ENCODE assay signal across 8 mouse cellular contexts in the genomic region with DNA sequence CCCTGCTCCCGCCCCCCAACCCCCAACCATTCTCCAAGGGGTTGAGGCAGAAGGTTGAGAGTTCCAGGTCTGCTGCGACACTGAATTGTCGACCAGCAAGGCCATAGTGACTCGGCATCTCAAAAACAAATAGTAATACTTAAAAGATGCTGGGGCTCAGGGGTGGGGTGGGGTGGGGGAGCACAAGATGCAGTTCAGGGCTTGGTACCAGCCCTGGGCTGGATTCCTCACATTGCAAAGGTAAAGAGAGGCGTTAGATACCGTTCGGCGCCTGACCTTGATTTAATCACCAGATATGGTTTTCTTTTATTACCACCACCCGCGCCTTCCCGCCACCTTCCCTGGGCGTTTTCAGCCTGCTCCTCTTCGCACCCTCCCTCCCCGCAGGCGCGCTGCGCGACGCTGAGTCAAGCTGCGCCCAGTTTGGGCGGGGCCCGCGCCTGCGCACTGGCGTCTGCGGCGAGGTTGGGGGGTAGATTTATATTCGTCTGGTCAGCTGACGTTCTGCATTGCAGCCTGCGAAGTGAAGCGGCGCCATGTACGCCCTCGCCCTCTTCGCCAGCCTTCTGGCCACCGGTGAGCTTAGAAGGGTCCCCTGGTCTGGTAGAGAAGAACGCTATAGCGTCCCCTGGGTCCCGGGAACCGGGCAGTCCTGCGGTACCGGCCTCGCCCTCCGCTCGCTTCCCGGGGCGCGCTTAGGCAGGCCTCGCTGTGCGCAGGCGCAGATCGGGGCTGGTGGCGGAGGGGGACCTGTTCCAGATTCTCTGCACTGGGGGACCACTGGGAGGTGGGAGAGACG. TPM values are rescaled to one million over a fixed set of nuclear protein-coding genes. Genes with fewer than 3 reads are reported as not detected.
DNase-seq lines count a peak whose midpoint lies in the region; ATAC-seq lines count a peak whose summit lies in the region.

A gene (plus strand): TSS at position 421 of the 799 bp plus-strand sequence.

- DNase-seq in adipocyte (ENCODE audit: low spot score): peak; percentile 91
- peak; percentile 92 for DNase-seq in embryo, embryonic 10 days (ENCODE audit: low spot score)
- peak; percentile 94 for DNase-seq in gastrocnemius, postnatal 14 days
- DNase-seq in left cerebral cortex, postnatal 10 days (ENCODE audit: extremely low spot score in 1 of 2, low spot score in 2 of 2): peak; percentile 89 to 96
- peak; percentile 97 for DNase-seq in right cerebral cortex, postnatal 25 days
- DNase-seq in urinary bladder, postnatal 4 days (ENCODE audit: low spot score in 2 of 2): peak; percentile 93 to 94

- intact Hi-C loops in gastrocnemius, postnatal 14 days (cut with DNase I; ENCODE audit: low total_unique reads): no loop called here
- intact Hi-C loops in left cerebral cortex, postnatal 10 days (cut with DNase I): no loop called here

- ATAC-seq in inflammation-experienced regulatory T-cells, adult 6 months: peak; percentile 94
- ATAC-seq in megakaryocyte-erythroid progenitor cell, adult 5-6 weeks (replicated peaks; ENCODE audit: low FRiP score, low TSS enrichment, poor library complexity, severe bottlenecking): peak; percentile 91

RNA-seq across cellular contexts. Expression of the gene that starts here (rescaled TPM):
- total RNA-seq in gastrocnemius, postnatal 14 days (2021): 100 to 1,000 TPM; 419 to 467 TPM
- polyA plus RNA-seq in inflammation-experienced regulatory T-cells, adult 6 months (2017; shearing (Covaris generic)): 100 to 1,000 TPM in 2 of 3 experiments, 10 to 100 TPM in 1; 79.4 to 218 (median 211) TPM
- total RNA-seq in left cerebral cortex, postnatal 10 days (2021): 1,000 to 10,000 TPM; 1,196 to 1,248 TPM
- 82.8 and 89.3 TPM in 2 replicates for total RNA-seq in megakaryocyte-erythroid progenitor cell, adult 5-6 weeks (2014; fragmentation: Nextera tagmentation)
- 84.3 and 86.1 TPM in 2 replicates for total RNA-seq in megakaryocyte-erythroid progenitor cell, adult 5-6 weeks (2017)

Comparison
In these comparisons a context has a peak if more than half of its experiments do, and no peak if none do; other contexts are left out.
1. Peak in every context shown above with its lines: DNase-seq and ATAC-seq.
2. RNA of the gene that starts here (total RNA-seq): 1,196 to 1,248 TPM in left cerebral cortex, postnatal 10 days and 419 to 467 TPM in gastrocnemius, postnatal 14 days; 82.8 to 89.3 TPM in megakaryocyte-erythroid progenitor cell, adult 5-6 weeks; every median in the first group is over 4 times any median in the second.